21 mouse cellular contexts compared by ENCODE assay signal in the genomic region with DNA sequence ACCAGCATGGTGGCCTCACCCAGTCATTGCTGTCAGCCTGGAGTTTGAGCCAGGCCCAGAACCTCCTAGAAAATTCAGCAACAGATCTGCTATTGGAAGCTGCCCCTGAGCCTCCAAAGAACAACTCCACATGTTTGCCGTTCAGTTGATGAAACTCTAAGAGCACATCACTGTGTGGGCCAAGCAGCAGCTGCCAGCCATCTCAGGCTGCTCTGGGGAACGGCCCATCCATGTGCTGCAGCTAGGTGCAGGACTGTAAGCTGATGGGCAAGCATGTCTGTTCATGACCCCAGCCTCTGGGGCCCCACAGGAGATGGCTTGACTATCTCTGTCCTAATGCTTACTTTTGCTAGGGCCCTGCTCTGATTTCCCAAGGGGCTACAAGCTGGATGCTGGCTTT. TPM values are rescaled to one million over a fixed set of nuclear protein-coding genes. Genes with fewer than 3 reads are reported as not detected.
DNase-seq lines count a peak whose midpoint lies in the region; ATAC-seq and TF ChIP-seq lines count a peak whose summit lies in the region.
"Had no signal": no experiment of that assay in that cellular context is flagged by ENCODE, and none has a peak within 500 bp of the region (broad histone marks: within the 10 kb centered on the region; RNA-seq: fewer than 3 reads in every experiment).

No protein-coding gene starts in this region.

- H3K4me3 ChIP-seq in embryonic facial prominence, embryonic 13.5 days = no peak overlapping the region
- H3K4me3 ChIP-seq in embryonic facial prominence, embryonic 10.5 days = no peak overlapping the region
- no peak overlapping the region for H3K4me3 ChIP-seq in heart, embryonic 10.5 days
- no peak overlapping the region for H3K4me3 ChIP-seq in lung, embryonic 15.5 days
- no peak overlapping the region for H3K4me3 ChIP-seq in lung, adult 2 months (replicated peaks; ENCODE audit: extremely low read depth, low read depth, low read length)
- no peak overlapping the region for H3K4me3 ChIP-seq in forebrain, embryonic 15.5 days
- H3K4me3 ChIP-seq: heart, embryonic 13.5 days; left cerebral cortex, adult 2 months; liver, embryonic 13.5 days; neural tube, embryonic 15.5 days had no signal

- H3K36me3 ChIP-seq in embryonic facial prominence, embryonic 13.5 days = peaks cover 11% of the 10 kb centered on the region
- H3K36me3 ChIP-seq in embryonic facial prominence, embryonic 10.5 days (replicated peaks) = peaks cover 31% of the 10 kb centered on the region
- peaks cover 14% of the 10 kb centered on the region for H3K36me3 ChIP-seq in heart, embryonic 10.5 days
- peaks cover 9% of the 10 kb centered on the region for H3K36me3 ChIP-seq in lung, embryonic 15.5 days
- H3K36me3 ChIP-seq in forebrain, embryonic 15.5 days = no peaks in the 10 kb centered on the region
- H3K36me3 ChIP-seq: liver, embryonic 13.5 days had no signal

- no peaks in the 10 kb centered on the region for H3K27me3 ChIP-seq in embryonic facial prominence, embryonic 13.5 days
- H3K27me3 ChIP-seq in embryonic facial prominence, embryonic 10.5 days (replicated peaks; ENCODE audit: low read depth, poor library complexity, severe bottlenecking) = no peaks in the 10 kb centered on the region
- H3K27me3 ChIP-seq in heart, embryonic 10.5 days (ENCODE audit: insufficient read depth, poor library complexity, severe bottlenecking) = no peaks in the 10 kb centered on the region
- H3K27me3 ChIP-seq in lung, embryonic 15.5 days = no peaks in the 10 kb centered on the region
- H3K27me3 ChIP-seq in forebrain, embryonic 15.5 days = no peaks in the 10 kb centered on the region
- H3K27me3 ChIP-seq: heart, embryonic 13.5 days; liver, embryonic 13.5 days; neural tube, embryonic 15.5 days had no signal

- intact Hi-C loops in heart, postnatal 36 days (cut with DNase I) = no loop called here

- no peak for DNase-seq in embryonic facial prominence, embryonic 10.5 days (ENCODE audit: low spot score)
- DNase-seq in heart, embryonic 10.5 days (ENCODE audit: low spot score) = no peak
- no peak for DNase-seq in heart, postnatal 36 days
- no peak for DNase-seq in lung, adult 2 months
- no peak for DNase-seq in liver
- DNase-seq: adrenal gland, adult 2 months; cerebellum, adult 8-10 months; kidney, adult 8-10 months; kidney, postnatal 14 days; left cerebral cortex, postnatal 4 days; liver, embryonic 13.5 days; right cerebral cortex, postnatal 14 days; thymus, postnatal 14 days had no signal

- no peak for TF ChIP-seq CTCF in lung, adult 2 months (IDR thresholded peaks at IDR 0.05; ENCODE audit: insufficient read depth, low read length)

- WGBS in embryonic facial prominence, embryonic 13.5 days = 53% methylated on average over 2 of the region's 2 CpGs
- 90% methylated on average over 2 of the region's 2 CpGs for WGBS in embryonic facial prominence, embryonic 10.5 days
- 74% methylated on average over 2 of the region's 2 CpGs for WGBS in heart, embryonic 10.5 days
- 41% methylated on average over 2 of the region's 2 CpGs for WGBS in lung, embryonic 15.5 days
- 63% methylated on average over 2 of the region's 2 CpGs for WGBS in lung, adult 2 months
- 94% methylated on average over 2 of the region's 2 CpGs for WGBS in forebrain, embryonic 15.5 days

- H3K4me2 ChIP-seq in embryonic facial prominence, embryonic 13.5 days = no peak overlapping the region
- no peak overlapping the region for H3K4me2 ChIP-seq in lung, embryonic 15.5 days
- H3K4me2 ChIP-seq in forebrain, embryonic 15.5 days (replicated peaks) = no peak overlapping the region
- H3K4me2 ChIP-seq: heart, embryonic 13.5 days; liver, embryonic 13.5 days; neural tube, embryonic 15.5 days had no signal

- H3K4me1 ChIP-seq in embryonic facial prominence, embryonic 13.5 days = peaks cover 44% of the 10 kb centered on the region
- peaks cover 43% of the 10 kb centered on the region for H3K4me1 ChIP-seq in embryonic facial prominence, embryonic 10.5 days
- peaks cover 46% of the 10 kb centered on the region for H3K4me1 ChIP-seq in heart, embryonic 10.5 days
- H3K4me1 ChIP-seq in lung, embryonic 15.5 days = peaks cover 48% of the 10 kb centered on the region
- no peaks in the 10 kb centered on the region; the same call in 1 of the 2 replicates for H3K4me1 ChIP-seq in lung, adult 2 months (ENCODE audit: control insufficient read depth, insufficient read depth, low read length)
- peaks cover 30% of the 10 kb centered on the region for H3K4me1 ChIP-seq in forebrain, embryonic 15.5 days

- no peak for TF ChIP-seq POLR2A in lung, adult 2 months (IDR thresholded peaks at IDR 0.05; ENCODE audit: borderline replicate concordance, extremely low read depth, low read depth, low read length)

- no peaks in the 10 kb centered on the region for H3K9me3 ChIP-seq in embryonic facial prominence, embryonic 13.5 days
- no peaks in the 10 kb centered on the region for H3K9me3 ChIP-seq in embryonic facial prominence, embryonic 10.5 days
- no peaks in the 10 kb centered on the region for H3K9me3 ChIP-seq in heart, embryonic 10.5 days
- no peaks in the 10 kb centered on the region for H3K9me3 ChIP-seq in lung, embryonic 15.5 days
- H3K9me3 ChIP-seq in forebrain, embryonic 15.5 days = no peaks in the 10 kb centered on the region
- H3K9me3 ChIP-seq: heart, embryonic 13.5 days; liver, embryonic 13.5 days; neural tube, embryonic 15.5 days had no signal

- peak overlapping the region; percentile 44; the same call in 1 of the 2 replicates for H3K27ac ChIP-seq in embryonic facial prominence, embryonic 13.5 days
- H3K27ac ChIP-seq in embryonic facial prominence, embryonic 10.5 days (replicated peaks) = no peak overlapping the region
- H3K27ac ChIP-seq in heart, embryonic 10.5 days = peak overlapping the region; percentile 36; the same call in 1 of the 2 replicates
- peak overlapping the region; percentile 63 for H3K27ac ChIP-seq in lung, embryonic 15.5 days
- no peak overlapping the region for H3K27ac ChIP-seq in forebrain, embryonic 15.5 days (replicated peaks)
- H3K27ac ChIP-seq: left cerebral cortex, adult 2 months; liver, embryonic 13.5 days; neural tube, embryonic 15.5 days had no signal

- no peak overlapping the region for H3K9ac ChIP-seq in embryonic facial prominence, embryonic 13.5 days
- no peak overlapping the region for H3K9ac ChIP-seq in lung, embryonic 15.5 days
- H3K9ac ChIP-seq in forebrain, embryonic 15.5 days (replicated peaks) = no peak overlapping the region
- H3K9ac ChIP-seq: liver, embryonic 13.5 days; neural tube, embryonic 15.5 days had no signal

- ATAC-seq in embryonic facial prominence, embryonic 13.5 days (ENCODE audit: insufficient number of reproducible peaks, insufficient read depth, low FRiP score, low TSS enrichment, low read depth) = no peak
- ATAC-seq in lung, embryonic 15.5 days (ENCODE audit: borderline replicate concordance, extremely low read depth, low FRiP score, low TSS enrichment) = no peak
- no peak for ATAC-seq in forebrain, embryonic 15.5 days (replicated peaks)
- ATAC-seq: forebrain, embryonic 16.5 days; midbrain, embryonic 16.5 days had no signal

RNA-seq across cellular contexts. Expression of a gene that starts 19.4 kb away (rescaled TPM):
- 29.4 and 30.1 TPM in 2 replicates for polyA plus RNA-seq in embryonic facial prominence, embryonic 13.5 days (2015; fragmentation: Nextera tagmentation; extraction: Ambion mirVana)
- polyA plus RNA-seq in embryonic facial prominence, embryonic 10.5 days (2016; fragmentation: Nextera tagmentation; extraction: Ambion mirVana) = 28.3 and 29.6 TPM in 2 replicates
- polyA plus RNA-seq in heart, embryonic 10.5 days (2016; fragmentation: Nextera tagmentation; extraction: Ambion mirVana) = 14.9 and 16.8 TPM in 2 replicates
- total RNA-seq in heart, postnatal 36 days (2021) = 1 to 10 TPM; 4.5 to 6.0 TPM
- polyA plus RNA-seq in lung, embryonic 15.5 days (2015; fragmentation: Nextera tagmentation; extraction: Ambion mirVana) = 21.8 and 24.3 TPM in 2 replicates
- polyA plus RNA-seq in lung, adult 2 months (2012; rRNA removed) = 8.1 and 10.7 TPM in 2 replicates
- polyA plus RNA-seq in forebrain, embryonic 15.5 days (2015; fragmentation: Nextera tagmentation; extraction: Ambion mirVana) = 17.3 and 18.0 TPM in 2 replicates

Comparison
In these comparisons a context has a peak if more than half of its experiments do, and no peak if none do; other contexts are left out.
1. H3K27ac ChIP-seq: peak in embryonic facial prominence, embryonic 13.5 days (single experiment), heart, embryonic 10.5 days (single experiment) and lung, embryonic 15.5 days (single experiment); none in embryonic facial prominence, embryonic 10.5 days (single experiment) and forebrain, embryonic 15.5 days (single experiment).